Mouse (Mus musculus) midbrain, embryonic 16.5 days (tissue): ENCODE measurements around the gene Smtnl1. TPM values are rescaled to one million over a fixed set of nuclear protein-coding genes. Genes with fewer than 3 reads are reported as not detected.

Experiments used
- ATAC-seq: fragments of 200-750 bp; cut with Nextera tagmentation; 2 replicates; pipeline ENCODE4 v1.8.0; 2017; ENCODE audit warnings: moderate TSS enrichment
- H3K27ac ChIP-seq: fragments of 300-500 bp; sonication (generic); 2 replicates; pipeline ENCODE4 v1.5.1; 2014; ENCODE audit warnings: mild to moderate bottlenecking, low read length, mixed read lengths
- H3K27me3 ChIP-seq: fragments of 300-500 bp; sonication (generic); 2 replicates; pipeline ENCODE4 v1.6.1; 2014; ENCODE audit warnings: low read depth, low read length, mixed read lengths; ENCODE audit not compliant: control insufficient read depth, insufficient read depth
- H3K36me3 ChIP-seq: fragments of 300-500 bp; sonication (generic); 2 replicates; pipeline ENCODE4 v1.6.1; 2014; ENCODE audit warnings: mild to moderate bottlenecking, low read length, moderate library complexity, mixed read lengths; ENCODE audit not compliant: control insufficient read depth, insufficient read depth
- H3K4me1 ChIP-seq: fragments of 300-500 bp; sonication (generic); 2 replicates; pipeline ENCODE4 v1.6.1; 2014; ENCODE audit warnings: mild to moderate bottlenecking, low read length, mixed read lengths; ENCODE audit not compliant: control insufficient read depth, insufficient read depth
- H3K4me2 ChIP-seq: fragments of 300-500 bp; sonication (generic); 2 replicates; pipeline ENCODE4 v1.6.1; 2014; ENCODE audit warnings: mild to moderate bottlenecking, low read length, mixed read lengths
- H3K4me3 ChIP-seq: fragments of 300-500 bp; sonication (generic); 2 replicates; pipeline ENCODE4 v1.5.1; 2014; ENCODE audit warnings: low read depth, mild to moderate bottlenecking, low read length, moderate library complexity, mixed read lengths
- H3K9ac ChIP-seq: fragments of 300-500 bp; sonication (generic); 2 replicates; pipeline ENCODE4 v1.6.1; 2014; ENCODE audit warnings: low read depth, low read length, mixed read lengths
- H3K9me3 ChIP-seq: fragments of 300-500 bp; sonication (generic); replicated peaks from 2 replicates; pipeline ENCODE4 v1.6.1; 2014; ENCODE audit warnings: mild to moderate bottlenecking, low read length, mixed read lengths; ENCODE audit not compliant: control insufficient read depth, poor library complexity, severe bottlenecking
- WGBS: fragments of 180-500 bp; shearing (Covaris S2); extraction: QIAGEN DNeasy Blood & Tissue Kit; methylation state at CpG from one replicate; pipeline ENCODE4 v1.1.7; 2014; 5-methylcytosine and 5-hydroxymethylcytosine counted together
- polyA plus RNA-seq: library from polyadenylated mRNA; unstranded; fragments of >200 nt; fragmentation: Nextera tagmentation; extraction: Ambion mirVana; gene quantifications from 2 replicates; pipeline ENCODE4 v1.2.1, GENCODE M21; 2015

Smtnl1 gene
- polyA plus RNA-seq = not detected in 2 replicates

- Histone ChIP-seq H3K36me3 (no peaks in the 10 kb centered on the region), H3K9me3 (no peaks in the 10 kb centered on the region), H3K27me3 (no peaks in the 10 kb centered on the region), H3K4me1 (peaks cover 3% of the 10 kb centered on the region; the same call in 1 of the 2 replicates), H3K9ac (no peak within 1 kb of the TSS), H3K27ac (no peak within 1 kb of the TSS), H3K4me3 (no peak within 1 kb of the TSS), H3K4me2 (no peak within 1 kb of the TSS)
- no peak for ATAC-seq
- WGBS = 66% methylated on average over 13 of the region's 13 CpGs
Observed at GRCm38 (mm10) chr2:84822552-84822951, at the start of gene Smtnl1. TSS of gene Smtnl1 (minus strand) at chr2:84822652.

GRCm38 (mm10) chr2:84870623-84871160, 48.2 kb upstream of the Smtnl1 start:
- H3K9me3 ChIP-seq = no peaks in the 10 kb centered on the region
- peaks cover 56% of the 10 kb centered on the region for H3K27me3 ChIP-seq
- no peak overlapping the region for H3K4me3 ChIP-seq
- no peak overlapping the region for H3K27ac ChIP-seq
- no peak overlapping the region for H3K4me2 ChIP-seq
- 68% methylated on average over 4 of the region's 4 CpGs for WGBS
- H3K36me3 ChIP-seq = no peaks in the 10 kb centered on the region
- H3K4me1 ChIP-seq = peaks cover 16% of the 10 kb centered on the region
- no peak overlapping the region for H3K9ac ChIP-seq
- ATAC-seq = no peak

DNA sequence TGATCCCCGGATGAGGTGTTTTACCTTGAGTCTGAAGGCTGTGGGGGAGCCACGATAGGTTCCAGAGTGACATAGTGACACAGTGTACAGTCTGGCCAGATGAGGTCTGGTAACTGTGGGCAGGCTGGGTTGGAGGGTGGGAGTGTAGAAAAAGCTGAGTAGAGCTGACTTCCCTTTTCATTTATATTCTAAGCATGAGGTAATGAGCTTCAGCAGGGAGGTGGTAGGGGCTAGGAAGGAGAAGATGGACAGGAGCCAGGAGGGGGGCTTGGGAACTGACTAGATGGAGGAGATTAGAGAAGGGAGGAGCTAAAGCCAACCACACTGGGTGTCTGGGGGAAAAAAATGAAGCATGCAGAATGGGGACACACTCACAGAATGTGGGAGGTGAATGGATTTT, 46.5 kb upstream of the Smtnl1 start:
- ATAC-seq = no peak
- 64% methylated on average over 2 of the region's 2 CpGs for WGBS
- Histone ChIP-seq H3K36me3 (no peaks in the 10 kb centered on the region), H3K9ac (no peak overlapping the region), H3K4me1 (peaks cover 17% of the 10 kb centered on the region), H3K27me3 (peaks cover 55% of the 10 kb centered on the region), H3K4me2 (no peak overlapping the region), H3K9me3 (no peaks in the 10 kb centered on the region), H3K27ac (no peak overlapping the region), H3K4me3 (no peak overlapping the region)

DNA sequence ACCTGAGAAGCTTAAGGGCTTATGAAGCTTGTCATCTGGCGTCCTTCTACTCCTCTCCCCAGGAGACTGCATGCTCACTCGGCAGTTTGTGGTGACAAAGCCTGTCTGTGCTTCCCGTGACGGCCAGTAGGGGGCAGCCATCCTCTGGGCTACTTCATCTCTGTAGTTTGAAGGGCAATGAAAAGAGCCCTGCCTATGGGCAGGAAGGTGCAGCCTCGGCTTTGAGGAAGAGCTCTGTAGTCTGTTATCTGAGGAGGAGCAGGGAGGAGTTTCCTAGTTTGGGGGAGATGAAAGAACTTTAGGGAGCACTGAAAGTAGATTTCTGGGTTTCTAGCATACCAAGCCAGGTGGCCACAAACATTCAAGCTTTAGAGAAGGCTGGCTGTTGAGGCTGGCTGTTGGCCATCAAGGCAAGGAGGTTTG, 46.1 kb upstream of the Smtnl1 start:
- WGBS = 10% methylated on average over 5 of the region's 5 CpGs
- peaks cover 51% of the 10 kb centered on the region for H3K27me3 ChIP-seq
- H3K9me3 ChIP-seq = no peaks in the 10 kb centered on the region
- peaks cover 17% of the 10 kb centered on the region for H3K4me1 ChIP-seq
- ATAC-seq = no peak
- H3K4me2 ChIP-seq = no peak overlapping the region
- no peak overlapping the region for H3K27ac ChIP-seq
- no peak overlapping the region for H3K9ac ChIP-seq
- no peak overlapping the region for H3K4me3 ChIP-seq
- H3K36me3 ChIP-seq = no peaks in the 10 kb centered on the region

DNA sequence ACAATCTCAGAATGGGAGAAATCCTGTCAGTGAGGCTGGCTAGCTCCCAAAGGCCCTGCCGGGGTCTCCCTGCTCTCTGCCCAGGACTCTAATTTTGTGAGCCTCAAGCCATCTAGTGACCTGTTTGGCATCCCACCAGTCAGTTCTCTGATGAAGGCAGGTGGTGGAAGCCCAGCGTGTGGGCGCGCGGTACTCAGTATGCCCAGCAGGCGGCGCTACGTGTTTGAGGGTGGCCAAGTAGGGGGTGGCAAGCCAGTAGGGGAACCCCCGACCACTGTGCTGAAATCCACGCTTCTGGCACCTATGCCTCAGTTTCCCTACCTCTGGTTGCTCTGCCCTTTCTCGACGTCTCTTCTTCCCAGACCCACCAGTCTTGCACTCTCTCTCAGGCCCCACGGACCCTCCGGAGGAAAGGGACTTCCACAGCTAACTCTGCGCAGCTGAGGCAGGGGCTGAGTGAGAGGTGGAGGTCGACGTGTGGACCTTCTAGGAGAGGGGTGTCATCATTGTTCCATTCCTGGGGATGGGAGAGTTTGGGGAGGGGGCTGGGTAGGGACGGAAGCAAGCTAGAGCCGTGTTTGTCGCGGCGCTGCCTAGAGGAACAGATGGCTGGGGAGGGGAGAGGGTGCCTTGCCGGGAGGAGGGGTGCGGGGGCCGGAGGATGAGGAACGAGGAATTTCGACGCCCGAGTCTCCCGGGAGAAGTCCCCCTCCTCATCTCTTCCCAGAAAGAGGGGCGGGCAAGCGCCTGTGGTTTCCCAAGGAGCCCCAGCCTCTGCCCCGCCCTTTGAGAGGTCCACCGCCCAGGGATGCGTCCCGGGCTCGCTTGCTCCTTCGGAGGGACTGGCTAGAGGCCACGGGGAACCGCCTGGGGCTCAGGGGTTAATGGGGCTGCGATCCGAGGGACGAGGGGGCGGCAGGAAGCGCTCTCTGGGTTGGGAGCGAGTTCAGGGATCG, 43.4 kb upstream of the Smtnl1 start:
- H3K4me2 ChIP-seq = peak overlapping the region; percentile 79
- ATAC-seq = peak; percentile 49
- H3K4me1 ChIP-seq = peaks cover 8% of the 10 kb centered on the region; the same call in 1 of the 2 replicates

GRCm38 (mm10) chr2:84862231-84862630, 39.8 kb upstream of the Smtnl1 start:
- no peak overlapping the region for H3K9ac ChIP-seq
- H3K4me1 ChIP-seq = peaks cover 8% of the 10 kb centered on the region; the same call in 1 of the 2 replicates
- H3K36me3 ChIP-seq = no peaks in the 10 kb centered on the region
- H3K9me3 ChIP-seq = no peaks in the 10 kb centered on the region
- H3K27me3 ChIP-seq = peaks cover 15% of the 10 kb centered on the region
- H3K27ac ChIP-seq = no peak overlapping the region
- H3K4me3 ChIP-seq = no peak overlapping the region
- ATAC-seq = no peak
- WGBS = 80% methylated on average over 3 of the region's 3 CpGs
- H3K4me2 ChIP-seq = no peak overlapping the region

More for the DNA sequence above, 43.4 kb upstream of the Smtnl1 start:
- Histone ChIP-seq H3K27ac (no peak overlapping the region), H3K36me3 (no peaks in the 10 kb centered on the region), H3K9ac (peak overlapping the region; percentile 52), H3K27me3 (peaks cover 29% of the 10 kb centered on the region), H3K9me3 (no peaks in the 10 kb centered on the region), H3K4me3 (peak overlapping the region; percentile 35)
- 1% methylated on average over 45 of the region's 47 CpGs for WGBS

- 91% methylated on average over 3 of the region's 3 CpGs for WGBS
- ATAC-seq = no peak
- Histone ChIP-seq H3K27me3 (peaks cover 9% of the 10 kb centered on the region; the same call in 1 of the 2 replicates), H3K4me1 (peaks cover 8% of the 10 kb centered on the region; the same call in 1 of the 2 replicates), H3K4me3 (no peak overlapping the region), H3K9ac (no peak overlapping the region), H3K4me2 (no peak overlapping the region), H3K27ac (no peak overlapping the region), H3K9me3 (no peaks in the 10 kb centered on the region), H3K36me3 (no peaks in the 10 kb centered on the region)
Observed at GRCm38 (mm10) chr2:84861430-84861829, 39.0 kb upstream of the Smtnl1 start.

DNA sequence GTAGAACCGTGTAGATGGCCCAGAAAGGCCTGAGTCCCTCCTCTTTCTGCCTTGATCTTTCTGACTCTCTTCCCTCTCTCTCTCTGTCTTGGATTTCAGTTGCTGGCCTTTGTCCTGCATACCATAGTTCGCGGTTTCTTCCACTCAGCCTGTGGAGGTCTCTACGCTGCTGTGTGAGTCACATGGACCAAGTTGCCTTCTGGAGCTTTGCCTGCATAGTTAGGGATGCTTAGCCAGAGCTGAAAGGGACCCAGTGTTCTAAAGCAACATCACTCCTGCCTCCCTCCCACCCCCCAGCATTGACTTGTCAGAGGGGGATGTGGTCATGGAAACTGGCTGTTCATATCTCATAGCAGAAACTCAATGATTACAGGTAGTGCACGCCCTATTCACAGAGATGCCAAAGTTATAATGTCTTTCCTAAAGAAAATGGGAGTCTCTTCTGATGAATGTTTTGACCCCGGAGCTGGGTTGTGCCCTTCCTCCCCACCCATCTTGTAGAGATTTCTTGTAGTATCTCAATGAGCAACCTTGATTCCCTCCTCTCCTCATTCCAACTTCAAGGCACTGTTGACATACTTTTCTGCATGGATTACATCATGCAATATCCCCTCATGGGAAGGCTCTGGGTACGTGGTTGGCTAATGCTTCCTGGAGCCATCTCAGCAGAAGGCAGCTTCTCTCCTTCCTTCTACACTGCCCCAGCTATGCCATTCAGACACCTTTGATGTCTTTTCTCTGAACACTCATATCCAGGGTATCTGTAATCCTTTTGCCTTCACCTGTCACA, 37.7 kb upstream of the Smtnl1 start:
- Histone ChIP-seq H3K36me3 (no peaks in the 10 kb centered on the region), H3K27me3 (no peaks in the 10 kb centered on the region), H3K4me2 (no peak overlapping the region), H3K9ac (no peak overlapping the region), H3K9me3 (no peaks in the 10 kb centered on the region), H3K27ac (no peak overlapping the region), H3K4me1 (no peaks in the 10 kb centered on the region), H3K4me3 (no peak overlapping the region)
- ATAC-seq = no peak
- WGBS = 86% methylated on average over 7 of the region's 7 CpGs
